Mouse (Mus musculus) liver, embryonic 14.5 days (tissue): ENCODE data around the gene Tef.

Experiments used
- CTCF ChIP-seq: IDR thresholded peaks from 2 replicates; pipeline ENCODE4 v1.5.1; 2016; ENCODE audit warnings: antibody characterized with exemption, low read depth, control low read depth
- EP300 ChIP-seq: IDR thresholded peaks from 2 replicates; pipeline ENCODE4 v1.6.1; 2016; ENCODE audit warnings: antibody characterized with exemption, low read depth

DNA sequence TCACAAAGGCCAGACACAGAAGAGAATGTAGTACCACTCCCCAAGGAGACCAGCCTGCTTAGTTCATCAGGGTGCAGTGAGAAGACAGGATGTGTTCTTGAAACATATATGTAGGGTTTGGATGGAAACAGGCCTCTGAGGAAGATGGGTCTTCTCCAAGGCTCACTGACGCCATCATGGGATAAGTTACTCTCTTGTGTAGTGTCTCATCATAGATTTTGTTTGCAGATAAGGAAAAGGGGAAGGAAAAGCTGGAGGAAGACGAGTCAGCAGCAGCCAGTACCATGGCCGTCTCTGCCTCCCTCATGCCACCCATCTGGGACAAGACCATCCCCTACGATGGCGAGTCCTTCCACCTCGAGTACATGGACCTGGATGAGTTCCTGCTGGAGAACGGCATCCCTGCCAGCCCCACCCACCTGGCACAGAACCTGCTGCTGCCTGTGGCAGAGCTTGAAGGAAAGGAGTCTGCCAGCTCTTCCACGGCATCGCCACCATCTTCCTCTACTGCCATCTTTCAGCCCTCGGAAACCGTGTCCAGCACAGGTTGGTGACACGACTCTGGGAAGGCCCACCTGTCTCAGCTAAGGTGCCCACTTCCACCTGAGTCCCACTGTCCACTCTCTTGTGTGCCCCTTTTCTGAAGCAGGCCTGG lies 12.6 kb downstream of the Tef start:
- no peak for TF ChIP-seq CTCF
- TF ChIP-seq EP300 = no peak
